Mouse (Mus musculus) embryonic facial prominence, embryonic 15.5 days (tissue): Measurements from ENCODE around the gene Klc3. TPM values are rescaled to one million over a fixed set of nuclear protein-coding genes. Genes with fewer than 3 reads are reported as not detected.

ENCODE experiments used
- ATAC-seq: fragments of 200-750 bp; cut with Nextera tagmentation; 2 replicates; pipeline ENCODE4 v1.8.0; 2017; ENCODE audit warnings: low read depth, moderate TSS enrichment; ENCODE audit not compliant: insufficient number of reproducible peaks, low FRiP score, low TSS enrichment
- H3K27ac ChIP-seq: fragments of 300-500 bp; sonication (generic); replicated peaks from 2 replicates; pipeline ENCODE4 v1.5.1; 2015; ENCODE audit warnings: mild to moderate bottlenecking, inconsistent platforms
- H3K27me3 ChIP-seq: fragments of 300-500 bp; sonication (generic); 2 replicates; pipeline ENCODE4 v1.6.1; 2015; ENCODE audit warnings: inconsistent platforms
- H3K36me3 ChIP-seq: fragments of 300-500 bp; sonication (generic); 2 replicates; pipeline ENCODE4 v1.6.1; 2015; ENCODE audit warnings: mild to moderate bottlenecking, inconsistent platforms
- H3K4me1 ChIP-seq: fragments of 300-500 bp; sonication (generic); 2 replicates; pipeline ENCODE4 v1.6.1; 2015; ENCODE audit warnings: inconsistent platforms
- H3K4me2 ChIP-seq: fragments of 300-500 bp; sonication (generic); replicated peaks from 2 replicates; pipeline ENCODE4 v1.6.1; 2015; ENCODE audit warnings: mild to moderate bottlenecking, inconsistent platforms
- H3K4me3 ChIP-seq: fragments of 300-500 bp; sonication (generic); replicated peaks from 2 replicates; pipeline ENCODE4 v1.5.1; 2015; ENCODE audit warnings: mild to moderate bottlenecking, inconsistent platforms
- H3K9ac ChIP-seq: fragments of 300-500 bp; sonication (generic); 2 replicates; pipeline ENCODE4 v1.6.1; 2015; ENCODE audit warnings: inconsistent platforms
- H3K9me3 ChIP-seq: fragments of 300-500 bp; sonication (generic); replicated peaks from 2 replicates; pipeline ENCODE4 v1.6.1; 2016; ENCODE audit warnings: inconsistent platforms
- WGBS: fragments of 180-500 bp; shearing (Covaris S2); methylation state at CpG from one replicate; pipeline ENCODE4 v1.1.7; 2015; 5-methylcytosine and 5-hydroxymethylcytosine counted together
- polyA plus RNA-seq: library from polyadenylated mRNA; unstranded; fragments of >200 nt; fragmentation: Nextera tagmentation; extraction: Ambion mirVana; gene quantifications from 2 replicates; pipeline ENCODE4 v1.2.1, GENCODE M21; 2015

The Klc3 gene
- polyA plus RNA-seq, 1 experiment from 2014 or later: 43.1 TPM

DNA sequence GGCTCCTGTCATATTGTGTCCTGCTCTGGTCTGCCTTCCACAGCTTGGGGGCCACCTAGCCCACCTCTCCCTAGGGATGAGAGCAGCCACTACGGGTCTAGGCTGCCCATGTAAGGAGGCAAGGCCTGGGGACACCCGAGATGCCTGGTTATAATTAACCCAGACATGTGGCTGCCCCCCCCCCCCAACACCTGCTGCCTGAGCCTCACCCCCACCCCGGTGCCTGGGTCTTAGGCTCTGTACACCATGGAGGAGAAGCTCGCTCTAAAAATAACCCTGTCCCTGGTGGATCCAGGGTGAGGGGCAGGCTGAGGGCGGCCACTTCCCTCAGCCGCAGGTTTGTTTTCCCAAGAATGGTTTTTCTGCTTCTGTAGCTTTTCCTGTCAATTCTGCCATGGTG lies 5.8 kb upstream of the Klc3 start:
- H3K9ac ChIP-seq: no peak overlapping the region
- peak overlapping the region; percentile 28; the same call in 1 of the 2 replicates for H3K27ac ChIP-seq
- 0 out of 2 replicates have a peak, but pooled peaks cover 5% of the 10 kb centered on the region for H3K4me1 ChIP-seq
- peak; percentile 60; the same call in 1 of the 2 replicates for ATAC-seq
- no peaks in the 10 kb centered on the region for H3K36me3 ChIP-seq
- no peak overlapping the region for H3K4me2 ChIP-seq
- H3K4me3 ChIP-seq: no peak overlapping the region
- no peaks in the 10 kb centered on the region for H3K9me3 ChIP-seq
- peaks cover 6% of the 10 kb centered on the region for H3K27me3 ChIP-seq
- WGBS: 29% methylated on average over 6 of the region's 6 CpGs

DNA sequence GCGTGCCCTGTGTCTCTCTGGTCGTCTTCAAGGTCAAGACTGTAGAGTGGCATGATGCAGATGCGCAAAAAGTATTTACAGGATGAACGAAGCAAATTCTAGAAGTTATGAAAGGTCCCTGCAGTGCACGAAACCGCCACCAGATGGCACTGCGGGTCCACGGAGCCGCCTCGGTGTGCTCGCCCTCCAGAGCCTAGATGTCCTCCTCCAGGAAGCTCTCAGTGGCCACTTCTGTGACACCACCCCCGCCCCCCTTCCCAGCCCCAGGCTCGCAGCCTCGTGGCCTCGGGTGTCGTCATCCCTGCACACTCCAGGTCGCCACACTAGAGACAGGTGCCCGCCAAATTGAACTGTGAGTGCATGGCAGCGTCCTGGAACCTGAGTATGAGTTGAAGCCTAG lies 1.5 kb upstream of the Klc3 start:
- no peak for ATAC-seq
- Histone ChIP-seq H3K36me3 (no peaks in the 10 kb centered on the region), H3K9me3 (no peaks in the 10 kb centered on the region), H3K27ac (no peak overlapping the region), H3K4me2 (peak overlapping the region; percentile 28; the same call in 1 of the 2 replicates), H3K4me1 (peaks cover 14% of the 10 kb centered on the region), H3K4me3 (no peak overlapping the region), H3K27me3 (peaks cover 31% of the 10 kb centered on the region), H3K9ac (no peak overlapping the region)
- WGBS: 3% methylated on average over 19 of the region's 19 CpGs

DNA sequence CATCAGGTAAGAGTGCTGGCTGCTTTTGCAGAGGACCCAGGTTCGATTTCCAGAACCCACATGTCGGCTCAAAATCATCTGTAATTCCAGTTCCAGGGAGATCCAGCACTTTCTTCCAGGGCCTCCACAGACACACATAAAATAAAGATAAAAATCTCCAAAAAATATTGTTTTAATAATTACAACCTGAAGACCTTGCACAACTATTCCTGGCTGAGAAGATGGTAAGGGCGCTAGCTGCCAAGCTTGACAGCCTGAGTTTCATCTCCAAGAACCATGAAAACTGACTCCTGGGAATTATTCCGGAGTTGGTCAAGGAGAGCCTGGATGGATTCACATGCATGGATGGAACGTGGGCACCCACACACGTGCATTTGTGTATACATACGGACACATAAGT lies 572 bp upstream of the Klc3 start, which contains the start of gene Ckm:
Ckm (plus strand) TSS at position 301 of the 400 bp plus-strand sequence.
- Histone ChIP-seq H3K4me3 (peak within 1 kb of the TSS; percentile 53), H3K27me3 (peaks cover 31% of the 10 kb centered on the region), H3K36me3 (no peaks in the 10 kb centered on the region), H3K9me3 (no peaks in the 10 kb centered on the region), H3K9ac (peak within 1 kb of the TSS; percentile 26), H3K27ac (no peak within 1 kb of the TSS), H3K4me2 (peak within 1 kb of the TSS; percentile 90), H3K4me1 (peaks cover 20% of the 10 kb centered on the region)
- WGBS: 50% methylated on average over 7 of the region's 7 CpGs
- no peak for ATAC-seq

DNA sequence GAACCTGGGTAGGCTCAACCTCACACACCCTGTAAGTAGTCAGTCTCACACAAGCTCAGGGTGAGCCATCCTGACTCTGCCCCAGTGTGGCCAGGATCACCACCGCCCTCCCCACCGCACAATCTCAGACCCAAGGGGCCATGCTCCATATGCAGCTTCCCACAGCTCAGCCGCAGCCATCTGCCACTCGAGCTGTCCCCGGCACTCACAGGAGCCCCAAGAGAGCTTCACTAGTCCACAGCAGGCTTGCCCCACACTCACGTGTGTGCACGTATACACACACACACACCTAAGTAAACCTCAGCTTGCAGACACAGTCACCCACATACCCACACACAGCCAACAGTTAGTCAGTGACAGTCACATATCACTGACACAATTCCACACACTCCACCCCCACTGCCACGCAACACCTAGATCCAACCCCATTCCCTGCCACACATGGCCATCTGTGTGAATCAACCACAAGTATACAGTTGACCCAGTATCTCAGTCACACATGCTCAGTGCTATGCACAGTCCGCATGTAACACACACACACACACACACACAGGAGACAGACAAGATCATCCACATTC lies 1.3 kb downstream of the Klc3 start:
- WGBS: 83% methylated on average over 9 of the region's 9 CpGs
- Histone ChIP-seq H3K27ac (no peak overlapping the region), H3K4me3 (no peak overlapping the region), H3K9me3 (no peaks in the 10 kb centered on the region), H3K4me2 (no peak overlapping the region), H3K27me3 (peaks cover 31% of the 10 kb centered on the region), H3K36me3 (no peaks in the 10 kb centered on the region), H3K9ac (no peak overlapping the region), H3K4me1 (peaks cover 24% of the 10 kb centered on the region)
- no peak for ATAC-seq

DNA sequence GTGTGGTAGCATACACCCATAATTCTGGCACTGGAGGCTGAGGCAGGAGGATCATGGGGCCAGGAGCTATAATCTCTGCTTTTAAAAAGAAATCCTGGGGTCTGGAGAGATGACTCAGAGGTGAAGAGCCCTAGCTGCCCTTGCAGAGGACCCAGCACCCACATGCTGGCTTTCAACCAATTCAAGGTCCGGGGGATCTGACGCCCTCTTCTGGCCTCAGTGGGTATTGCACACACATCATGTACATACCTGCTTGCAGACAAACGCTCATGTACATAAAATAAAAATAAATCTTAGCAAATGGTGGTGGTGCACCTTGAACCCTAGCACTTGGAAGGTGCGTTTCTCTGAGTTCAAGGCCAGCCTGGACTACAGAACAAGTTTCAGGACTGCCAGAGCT lies 3.0 kb downstream of the Klc3 start:
- Histone ChIP-seq H3K27me3 (peaks cover 31% of the 10 kb centered on the region), H3K36me3 (no peaks in the 10 kb centered on the region), H3K27ac (no peak overlapping the region), H3K4me2 (no peak overlapping the region), H3K9me3 (no peaks in the 10 kb centered on the region), H3K4me3 (no peak overlapping the region), H3K4me1 (peaks cover 24% of the 10 kb centered on the region), H3K9ac (no peak overlapping the region)
- no peak for ATAC-seq
- WGBS: 80% methylated on average over 4 of the region's 4 CpGs

DNA sequence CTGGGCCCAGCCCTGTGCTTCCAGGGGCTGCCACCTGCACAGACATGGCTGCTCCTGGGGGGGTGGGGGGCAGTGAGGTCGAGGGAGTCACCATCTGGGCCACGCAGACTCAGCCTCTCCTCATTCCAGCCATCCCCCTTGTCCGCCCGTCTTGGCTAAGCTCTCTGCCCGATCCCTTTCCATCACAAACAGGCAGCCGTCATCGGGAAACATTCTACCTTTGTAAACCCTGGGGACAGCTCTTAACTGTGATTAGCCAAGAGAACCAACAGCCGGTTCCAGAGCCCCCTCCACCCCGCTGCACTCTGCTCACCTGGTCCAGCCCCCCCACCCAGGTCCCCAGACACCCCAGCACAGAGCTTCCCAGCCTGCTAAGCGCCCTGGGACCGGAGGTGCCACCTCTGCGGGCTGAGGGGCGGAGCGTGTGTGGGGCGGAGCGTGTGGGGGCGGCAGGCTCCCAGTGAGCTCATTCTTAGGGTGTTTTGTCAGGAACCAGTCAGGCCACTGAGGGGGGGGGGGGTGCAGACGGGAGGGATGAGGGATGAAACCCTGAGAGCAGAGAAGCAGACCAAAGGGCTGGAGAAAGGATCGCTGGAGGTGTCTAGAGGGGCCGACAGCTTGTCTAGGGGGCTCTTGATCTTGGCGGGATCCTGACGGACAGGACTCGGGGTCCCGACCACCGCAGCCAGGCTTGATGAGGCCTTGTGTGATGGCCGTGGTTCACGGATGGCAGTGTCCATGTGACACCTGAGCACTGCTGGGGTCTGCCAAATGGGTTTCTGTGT lies 4.2 kb downstream of the Klc3 start:
- peaks cover 10% of the 10 kb centered on the region for H3K36me3 ChIP-seq
- H3K4me3 ChIP-seq: peak overlapping the region; percentile 36
- peak overlapping the region; percentile 12; the same call in 1 of the 2 replicates for H3K9ac ChIP-seq
- WGBS: 2% methylated on average over 26 of the region's 27 CpGs
- ATAC-seq: peak; percentile 66
- peak overlapping the region; percentile 69 for H3K27ac ChIP-seq
- no peaks in the 10 kb centered on the region for H3K9me3 ChIP-seq
- peaks cover 25% of the 10 kb centered on the region for H3K27me3 ChIP-seq
- peaks cover 22% of the 10 kb centered on the region for H3K4me1 ChIP-seq
- H3K4me2 ChIP-seq: peak overlapping the region; percentile 47

DNA sequence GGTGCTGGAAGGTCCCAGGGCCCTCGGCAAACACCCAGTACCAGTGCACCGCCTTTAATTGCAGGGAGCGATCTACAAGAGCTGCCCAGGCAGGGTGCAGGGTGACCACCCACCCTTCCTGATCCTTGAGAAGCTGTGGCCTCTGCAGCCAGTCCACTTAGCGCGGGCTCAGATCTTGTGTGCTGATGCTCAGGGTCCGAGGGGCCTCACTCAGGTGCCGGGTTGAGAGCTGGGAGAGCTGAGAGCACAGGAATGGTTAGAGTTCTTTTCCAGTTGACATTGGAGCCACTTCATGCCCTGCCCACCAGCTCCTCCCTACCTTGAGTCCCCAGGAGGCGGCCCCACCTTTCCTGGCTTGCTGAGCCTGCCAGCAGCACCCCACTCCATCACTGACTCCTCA lies 9.4 kb downstream of the Klc3 start:
- Histone ChIP-seq H3K9ac (no peak overlapping the region), H3K4me3 (no peak overlapping the region), H3K9me3 (no peaks in the 10 kb centered on the region), H3K4me1 (peaks cover 4% of the 10 kb centered on the region; the same call in 1 of the 2 replicates), H3K27ac (no peak overlapping the region), H3K36me3 (peaks cover 61% of the 10 kb centered on the region), H3K27me3 (no peaks in the 10 kb centered on the region), H3K4me2 (no peak overlapping the region)
- 86% methylated on average over 8 of the region's 8 CpGs for WGBS
- no peak for ATAC-seq

DNA sequence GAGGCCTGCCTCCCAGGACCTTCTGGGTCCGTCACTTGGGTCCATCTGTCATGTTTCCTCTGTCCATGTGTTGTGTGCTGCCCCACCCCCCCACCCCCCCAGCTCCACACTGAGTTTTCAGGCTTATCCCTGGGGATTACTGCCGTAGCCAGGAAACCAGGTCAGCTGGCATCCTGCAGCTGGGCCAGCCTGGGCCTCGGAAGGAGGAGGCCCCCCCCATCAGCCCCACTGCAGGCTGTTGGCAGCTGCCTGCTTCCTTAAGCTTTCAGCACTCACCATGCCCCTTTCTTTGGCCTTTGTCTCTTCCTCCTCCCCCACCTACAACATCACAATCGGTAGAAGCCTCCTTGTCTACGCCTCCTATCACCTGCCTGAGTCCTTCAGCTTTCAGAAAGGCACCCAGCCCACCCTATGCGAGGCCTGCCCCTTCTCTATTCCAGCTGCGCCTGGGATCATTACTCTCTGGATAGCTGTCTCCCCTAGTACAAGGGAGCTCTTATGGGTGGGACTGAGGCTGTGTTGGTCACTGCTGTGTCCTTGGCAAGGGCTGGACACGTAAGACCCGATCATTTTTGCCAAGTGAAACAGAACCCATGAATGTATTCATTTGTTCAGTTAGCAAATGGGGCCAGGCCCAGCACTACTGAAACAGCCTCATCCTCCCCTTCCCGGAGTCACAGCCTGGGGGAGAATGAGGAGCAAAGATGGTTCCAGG lies 15.0 kb downstream of the Klc3 start:
- no peak overlapping the region for H3K4me3 ChIP-seq
- peak overlapping the region; percentile 28; the same call in 1 of the 2 replicates for H3K27ac ChIP-seq
- no peak overlapping the region for H3K4me2 ChIP-seq
- 67% methylated on average over 10 of the region's 10 CpGs for WGBS
- peaks cover 95% of the 10 kb centered on the region for H3K36me3 ChIP-seq
- H3K9me3 ChIP-seq: no peaks in the 10 kb centered on the region
- H3K9ac ChIP-seq: no peak overlapping the region
- peaks cover 2% of the 10 kb centered on the region for H3K4me1 ChIP-seq
- ATAC-seq: no peak
- H3K27me3 ChIP-seq: no peaks in the 10 kb centered on the region

DNA sequence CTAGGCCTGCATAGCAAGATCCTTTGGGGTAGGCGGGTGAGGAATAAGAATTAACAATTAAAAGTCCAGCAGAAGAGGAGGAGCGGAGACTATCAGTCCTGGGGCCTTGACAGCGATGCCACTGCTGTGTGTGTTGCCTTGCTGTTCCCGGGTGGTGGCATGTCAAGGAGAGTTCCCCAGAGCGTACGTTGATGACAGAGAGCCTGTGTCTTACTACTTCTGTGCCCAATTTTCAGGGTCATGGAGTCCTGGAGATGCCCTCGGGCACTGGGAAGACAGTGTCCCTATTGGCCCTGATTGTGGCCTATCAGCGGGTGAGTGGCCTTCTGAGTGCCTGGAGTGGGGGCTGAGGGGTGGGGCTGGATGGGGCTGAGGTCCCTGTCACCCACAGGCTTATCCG lies 20.2 kb downstream of the Klc3 start:
- H3K9ac ChIP-seq: no peak overlapping the region
- peaks cover 48% of the 10 kb centered on the region for H3K36me3 ChIP-seq
- WGBS: 64% methylated on average over 9 of the region's 9 CpGs
- no peak overlapping the region for H3K4me3 ChIP-seq
- peak overlapping the region; percentile 68; the same call in 1 of the 2 replicates for H3K4me2 ChIP-seq
- H3K9me3 ChIP-seq: no peaks in the 10 kb centered on the region
- no peaks in the 10 kb centered on the region for H3K27me3 ChIP-seq
- H3K27ac ChIP-seq: no peak overlapping the region
- peaks cover 16% of the 10 kb centered on the region for H3K4me1 ChIP-seq
- ATAC-seq: no peak

DNA sequence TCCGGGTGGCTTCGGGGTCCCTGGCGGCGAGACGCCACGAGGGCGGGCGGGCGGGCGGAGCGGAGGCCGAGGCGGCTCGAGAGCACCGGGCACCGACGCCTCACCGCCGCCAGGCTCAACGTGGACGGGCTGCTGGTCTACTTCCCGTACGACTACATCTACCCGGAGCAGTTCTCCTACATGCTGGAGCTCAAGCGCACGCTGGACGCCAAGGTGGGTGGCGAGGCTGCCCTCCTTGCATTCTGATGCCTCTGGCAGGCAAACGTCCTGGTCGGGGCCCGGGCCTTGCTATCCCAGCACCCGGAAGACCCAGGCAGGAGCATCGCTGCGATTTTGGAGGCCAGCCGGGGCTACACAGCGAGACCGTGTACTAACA lies 21.8 kb downstream of the Klc3 start:
- peak overlapping the region; percentile 94 for H3K4me3 ChIP-seq
- WGBS: under 1% methylated on average over 37 of the region's 37 CpGs
- no peaks in the 10 kb centered on the region for H3K9me3 ChIP-seq
- peaks cover 16% of the 10 kb centered on the region for H3K4me1 ChIP-seq
- peak overlapping the region; percentile 68 for H3K4me2 ChIP-seq
- H3K27ac ChIP-seq: no peak overlapping the region
- peak overlapping the region; percentile 77 for H3K9ac ChIP-seq
- H3K36me3 ChIP-seq: peaks cover 45% of the 10 kb centered on the region
- no peaks in the 10 kb centered on the region for H3K27me3 ChIP-seq
- peak; percentile 58 for ATAC-seq
